Mouse (Mus musculus) urinary bladder, postnatal 14 days (tissue): Measurements from ENCODE around the gene Lrch1.

Experiments
- DNase-seq: peaks from one replicate; pipeline ENCODE4 v3.0.0; 2021; ENCODE audit warnings: low spot score

Gene Lrch1

DNA sequence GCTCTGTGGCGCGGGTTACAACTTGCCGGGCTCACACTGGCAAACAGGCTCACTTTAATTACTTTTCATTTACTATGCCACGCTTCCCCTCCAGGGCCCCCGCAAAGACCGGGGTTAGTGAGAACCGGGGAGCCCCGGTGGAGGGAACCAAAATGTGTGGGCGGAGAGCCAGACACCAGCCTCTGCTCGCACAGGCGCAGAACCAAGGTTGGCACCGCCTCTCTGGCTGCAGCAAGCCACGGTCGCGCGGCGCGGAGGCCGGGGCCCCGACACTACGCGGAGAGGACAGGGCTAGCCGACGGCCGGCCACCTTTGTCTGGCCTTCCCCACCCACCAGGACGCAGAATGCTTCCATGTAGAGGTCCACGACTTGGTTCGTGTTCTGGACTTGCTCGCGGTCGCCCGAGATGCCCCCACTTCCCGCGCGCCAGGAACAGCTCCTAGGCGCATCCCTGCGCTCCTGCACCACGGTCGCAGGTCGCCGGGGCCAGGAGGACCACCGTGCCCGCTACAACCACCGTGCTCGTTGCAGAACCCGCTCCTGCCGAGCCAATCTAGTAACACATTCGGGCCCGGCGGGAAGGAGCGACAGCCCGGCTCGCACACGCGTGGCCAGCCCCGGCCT is 813 bp downstream of the Lrch1 start:
- peak; percentile 87 for DNase-seq

DNA sequence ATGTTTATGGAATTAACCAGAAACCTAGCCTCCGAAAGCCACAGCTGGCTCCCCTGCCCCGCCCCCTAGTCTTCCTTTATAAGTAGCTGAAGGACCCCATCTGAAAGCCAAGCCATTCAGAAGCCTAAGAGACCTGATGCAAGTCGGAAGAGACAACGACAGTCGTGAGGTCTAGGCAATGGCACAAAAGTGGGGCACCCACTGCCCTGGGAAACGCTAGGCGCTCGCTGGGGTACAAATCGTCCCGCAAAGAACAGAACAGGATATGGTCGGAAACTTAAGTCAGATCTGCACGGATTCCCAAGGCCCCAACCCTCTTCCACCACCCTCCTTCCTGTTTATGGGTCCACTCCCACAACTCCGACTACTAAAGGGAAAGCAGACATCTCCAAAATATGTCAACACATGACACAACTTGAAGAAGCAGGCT is 1.3 kb downstream of the Lrch1 start:
- DNase-seq: no peak

DNA sequence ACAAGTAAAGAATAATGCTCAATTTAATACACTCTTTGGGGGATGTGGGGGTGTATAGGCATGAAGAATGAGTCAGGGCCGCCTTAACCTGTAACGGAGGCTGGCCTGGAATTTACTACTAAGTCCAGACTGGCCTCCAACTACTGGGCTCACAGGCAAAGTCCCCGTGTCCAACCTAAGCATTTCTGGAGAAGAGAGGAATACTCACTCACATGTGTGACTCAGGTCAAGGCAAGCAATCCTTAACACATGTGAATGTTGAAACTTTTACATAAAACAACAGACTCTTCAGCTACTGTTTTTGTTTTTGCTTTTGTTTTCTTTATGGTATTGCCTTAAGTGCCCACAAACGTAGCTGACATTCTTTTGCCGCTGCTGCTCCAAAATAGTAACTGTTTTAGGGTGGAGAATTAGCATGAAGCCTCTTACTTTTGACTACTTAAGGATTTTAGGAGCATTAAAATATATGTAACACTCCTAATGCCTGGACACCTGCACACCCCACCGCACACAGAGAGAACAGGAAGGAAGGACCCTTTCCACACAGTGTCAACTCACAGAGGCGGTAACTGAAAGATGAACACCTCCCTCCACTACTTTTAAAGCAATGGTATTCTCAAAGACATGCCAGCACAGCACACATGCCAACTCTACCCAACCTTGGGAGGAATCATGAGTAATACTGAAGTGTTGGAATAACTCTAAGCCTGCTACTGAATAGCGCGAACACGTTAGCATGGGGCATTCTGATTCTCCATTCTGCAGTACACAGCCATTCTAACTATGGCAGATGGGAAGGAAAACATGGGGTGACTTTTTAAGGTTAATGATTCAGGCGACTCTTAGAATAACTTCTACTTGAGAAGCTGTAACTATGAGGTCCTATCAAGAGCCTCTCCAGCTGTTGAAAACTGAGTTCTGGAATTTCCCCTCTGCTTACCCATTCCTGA is 2.1 kb downstream of the Lrch1 start:
- DNase-seq: no peak

DNA sequence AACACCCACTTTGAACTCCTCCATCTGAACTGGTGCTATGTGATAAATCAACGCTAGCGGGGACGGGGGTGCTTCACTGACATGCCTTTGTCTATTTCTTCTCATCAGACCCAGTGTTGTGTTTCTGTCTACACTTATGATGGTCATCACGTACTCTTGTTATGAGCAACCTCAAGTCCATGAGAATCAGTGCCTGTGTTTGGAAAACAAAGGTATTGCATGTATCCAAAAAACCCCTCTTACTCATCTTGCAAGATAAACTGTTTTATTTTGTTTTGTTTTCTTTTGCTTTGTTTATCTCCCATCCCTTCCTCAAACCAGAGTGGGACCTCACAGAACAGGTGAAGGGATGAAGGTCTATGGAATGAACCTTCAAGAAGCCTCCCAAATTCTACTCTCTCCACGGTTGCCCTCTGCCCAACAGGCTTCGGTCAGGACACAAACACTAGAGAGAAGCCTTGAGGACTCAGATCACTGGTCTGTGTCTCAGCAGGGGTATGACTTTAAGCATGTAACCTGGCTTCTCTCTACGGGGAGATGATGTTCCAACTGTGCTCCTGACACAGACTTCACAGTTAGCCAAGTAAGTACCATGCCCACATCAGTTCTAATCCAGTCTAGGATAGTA is 3.4 kb downstream of the Lrch1 start:
- no peak for DNase-seq

DNA sequence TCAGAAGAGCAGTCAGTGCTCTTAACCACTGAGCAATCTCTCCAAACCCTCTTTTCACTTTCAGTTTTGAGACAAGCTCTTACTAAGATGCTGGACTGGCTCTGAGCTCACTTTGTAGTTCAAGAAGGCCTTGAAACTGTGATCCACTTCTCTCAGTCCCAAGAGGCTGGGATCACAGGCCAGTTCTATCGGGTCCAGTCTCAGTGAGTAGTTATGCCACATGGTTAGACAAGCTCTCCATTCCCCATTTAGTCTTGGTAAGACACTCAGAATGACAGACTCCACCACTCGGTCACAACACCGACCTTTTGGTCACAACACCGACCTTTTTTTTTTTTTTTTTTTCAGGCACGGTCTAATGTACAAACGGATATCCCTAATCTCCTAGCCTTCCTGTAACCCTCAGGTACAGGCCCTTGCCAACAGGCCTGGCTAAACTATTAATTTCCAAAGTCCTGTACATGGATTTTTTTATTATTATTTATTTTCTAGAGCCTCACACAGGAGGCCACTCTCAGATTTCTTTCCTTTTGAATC is 4.0 kb downstream of the Lrch1 start:
- DNase-seq: no peak

DNA sequence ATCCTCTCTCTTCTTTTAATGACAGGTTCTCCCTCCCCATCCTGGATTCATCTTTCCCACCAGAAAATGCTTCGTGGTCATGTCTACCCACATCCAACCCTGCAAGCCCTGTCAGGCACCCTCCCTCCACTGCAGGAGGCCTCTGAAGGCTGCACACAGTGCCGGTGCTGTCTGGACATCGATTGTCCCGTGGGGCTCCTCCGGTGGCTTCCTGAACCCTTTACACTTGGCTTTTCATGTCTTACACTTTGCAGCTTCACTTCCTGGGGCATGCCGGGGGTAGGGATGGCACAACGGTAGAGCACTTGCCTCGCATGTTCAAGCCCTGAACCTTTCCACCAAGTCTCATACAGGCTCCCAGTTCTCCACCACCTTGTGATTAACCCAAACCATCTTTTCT is 4.7 kb downstream of the Lrch1 start:
- no peak for DNase-seq

DNA sequence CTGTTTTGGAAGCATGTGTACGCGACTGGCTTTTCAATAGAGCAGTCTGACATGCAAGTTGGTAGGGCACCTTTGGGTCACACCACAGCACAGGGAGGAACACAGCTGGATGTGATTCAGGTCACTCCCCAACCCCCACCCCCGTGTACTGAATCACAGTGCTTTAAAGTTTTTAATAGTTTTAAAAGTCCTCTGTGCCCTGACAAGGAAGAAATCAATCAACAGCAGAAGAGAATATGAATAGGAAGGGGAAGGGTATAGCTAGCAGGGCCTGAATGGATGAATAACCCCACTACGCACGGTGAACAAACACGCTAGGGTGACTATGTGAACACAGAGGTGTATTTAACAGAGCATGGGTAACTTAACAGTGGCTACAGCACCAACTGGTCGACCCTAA is 6.1 kb downstream of the Lrch1 start:
- DNase-seq: no peak

DNA sequence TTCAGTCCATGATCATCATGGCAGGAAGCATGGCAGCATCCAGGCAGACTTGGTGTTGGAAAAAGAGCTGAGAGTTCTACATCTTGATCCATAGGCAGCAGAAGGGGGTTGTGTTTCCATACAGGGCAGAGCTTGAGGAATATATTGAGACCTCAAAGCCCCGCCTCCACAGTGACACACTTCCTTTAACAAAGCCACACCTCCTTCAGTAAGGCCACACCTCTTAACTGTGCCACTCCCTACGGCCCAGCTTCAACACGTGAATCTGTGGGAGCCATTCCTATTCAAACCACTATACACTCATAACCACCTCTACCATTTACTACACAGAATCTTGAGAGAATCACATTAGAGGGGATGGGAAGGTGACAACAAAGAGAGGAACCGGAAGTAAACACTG is 6.9 kb downstream of the Lrch1 start:
- DNase-seq: no peak

DNA sequence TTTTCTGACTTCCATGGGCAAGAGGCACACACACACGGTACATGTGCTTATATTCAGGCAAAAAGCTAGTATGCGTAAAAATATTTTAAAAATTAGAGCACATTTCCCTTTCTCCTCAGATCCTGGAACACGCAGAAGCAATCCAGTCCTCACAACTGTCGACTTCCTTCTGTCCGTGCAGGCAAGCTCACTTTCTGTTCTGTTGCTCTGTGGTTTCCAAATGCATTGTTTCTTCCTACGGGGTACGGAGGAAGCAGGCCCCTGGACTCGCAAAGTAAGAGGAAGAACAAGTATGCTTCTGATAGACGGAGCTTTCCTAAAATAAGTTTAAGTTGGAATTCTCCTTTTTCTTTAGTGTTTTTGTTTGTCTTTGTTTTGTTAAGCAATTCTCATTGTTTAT is 8.3 kb downstream of the Lrch1 start:
- DNase-seq: no peak

DNA sequence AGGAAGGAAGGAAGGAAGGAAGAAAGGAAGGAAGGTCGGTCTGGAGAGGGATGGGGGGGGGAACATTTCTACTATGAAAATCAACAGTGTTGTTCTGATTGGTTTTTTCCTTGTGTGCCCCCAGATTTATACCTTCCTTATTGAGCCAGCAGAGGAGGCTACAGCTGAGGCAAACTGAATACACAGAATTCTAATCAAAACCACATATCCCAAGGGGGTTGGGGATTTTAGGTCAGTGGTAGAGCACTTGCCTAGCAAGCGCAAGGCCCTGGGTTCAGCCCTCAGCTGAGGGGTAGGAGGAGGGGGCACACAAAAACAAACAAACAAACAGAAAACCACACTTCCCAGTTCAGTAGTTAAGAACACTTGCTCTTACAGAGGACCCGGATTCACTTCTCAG is 8.8 kb downstream of the Lrch1 start:
- DNase-seq: no peak

DNA sequence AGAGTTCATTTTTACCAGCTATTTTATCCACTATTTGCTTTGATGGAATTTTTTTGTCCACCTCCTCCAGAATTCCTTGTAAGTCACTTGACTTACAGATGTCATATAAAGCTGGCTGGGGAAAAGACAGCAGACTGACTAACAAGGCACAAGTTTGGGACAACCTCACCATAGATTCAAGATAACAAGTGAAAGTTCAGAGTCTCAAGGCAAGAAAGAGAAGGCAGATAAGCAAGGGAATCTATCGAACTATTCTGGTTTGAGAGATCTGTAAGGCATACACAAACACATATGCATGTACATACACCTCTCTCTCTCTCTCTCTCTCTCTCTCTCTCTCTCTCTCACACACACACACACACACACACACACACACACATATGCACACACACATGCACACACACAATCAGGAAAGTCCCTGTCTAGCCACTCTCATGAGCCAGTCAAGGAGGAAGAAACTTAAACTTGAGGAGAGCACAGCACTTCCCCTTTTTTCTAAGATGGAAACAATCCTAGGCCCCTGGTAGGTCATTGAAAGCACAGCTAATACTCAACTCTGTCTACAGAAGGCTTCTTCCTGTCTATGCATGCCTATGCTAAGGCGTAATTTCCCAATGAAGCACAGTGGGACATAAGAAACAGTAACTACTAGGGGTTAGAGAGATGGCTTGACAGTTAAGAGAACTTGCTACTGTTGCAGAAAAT is 11.0 kb downstream of the Lrch1 start:
- no peak for DNase-seq

DNA sequence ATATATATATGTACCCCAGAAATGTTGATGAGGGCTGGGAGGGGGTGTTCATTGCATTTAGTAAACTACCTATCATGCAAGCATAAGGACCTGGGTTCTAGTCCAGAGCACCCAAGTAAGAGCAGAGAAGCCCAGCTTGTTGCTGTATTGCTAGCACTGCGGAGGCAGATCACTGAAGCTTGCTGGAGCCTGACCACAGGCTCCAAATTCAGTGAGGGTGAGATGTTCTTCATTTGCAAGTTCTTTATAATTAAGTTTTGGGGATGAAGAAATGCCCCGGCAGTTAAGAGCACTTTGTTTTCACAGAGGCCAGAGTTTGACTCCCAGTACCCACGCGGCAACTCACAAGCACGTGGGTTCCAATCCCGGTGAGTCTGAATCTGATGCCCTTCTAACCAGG is 12.6 kb downstream of the Lrch1 start:
- no peak for DNase-seq

DNA sequence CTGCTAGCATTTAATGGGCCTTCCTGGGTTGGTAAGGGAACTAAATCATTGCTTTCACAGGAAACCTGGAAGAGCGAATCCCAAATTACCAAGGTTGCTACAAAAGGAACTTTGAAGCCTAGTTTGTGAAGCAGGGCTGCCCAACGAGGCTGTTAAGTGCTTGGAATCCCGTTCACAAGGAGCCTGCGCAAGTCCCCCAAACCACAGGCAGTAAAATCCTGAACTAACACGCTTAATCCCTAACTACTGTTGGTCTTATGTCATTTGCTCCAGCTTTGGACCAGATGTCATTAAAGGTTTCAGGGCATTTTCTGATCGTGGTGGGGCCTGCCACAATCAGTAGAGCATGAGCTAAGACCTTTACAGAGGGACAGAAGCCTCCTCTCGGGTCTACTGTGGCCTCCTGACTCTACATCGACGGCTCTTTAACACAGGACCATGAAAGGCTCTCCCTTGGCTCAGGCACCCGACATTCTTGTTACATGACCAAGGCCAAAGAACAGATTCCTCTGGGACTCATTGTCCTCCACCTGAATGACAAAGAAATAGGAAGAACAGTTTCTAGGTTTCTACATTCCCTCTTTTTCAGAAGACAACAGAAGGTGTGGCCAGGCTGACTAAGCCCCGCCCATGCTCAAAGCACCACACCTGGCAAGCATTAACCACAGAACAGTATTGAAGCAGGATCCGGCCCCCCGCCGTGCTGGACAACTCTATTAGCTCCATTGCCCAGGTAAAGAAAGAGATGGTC is 13.5 kb downstream of the Lrch1 start:
- no peak for DNase-seq

DNA sequence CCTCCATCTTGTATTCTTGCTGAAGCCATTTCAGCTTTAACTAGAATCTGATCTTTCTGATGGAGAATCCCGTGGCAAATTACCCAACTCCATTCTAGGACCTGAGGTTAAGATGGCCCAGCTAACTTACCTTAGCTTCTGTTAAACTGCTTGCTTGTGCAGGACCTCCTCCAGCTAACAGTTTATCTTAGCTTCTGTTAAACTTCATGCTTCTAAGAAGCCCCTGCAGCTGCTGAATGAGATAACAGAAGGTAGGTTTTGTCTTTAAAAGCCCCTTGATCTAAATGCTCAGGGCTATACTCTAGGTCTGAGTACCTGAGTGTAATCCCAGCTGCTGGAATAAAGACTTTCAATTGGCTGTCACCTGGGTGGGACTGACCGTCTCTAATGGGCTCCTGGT is 17.9 kb downstream of the Lrch1 start:
- DNase-seq: no peak

DNA sequence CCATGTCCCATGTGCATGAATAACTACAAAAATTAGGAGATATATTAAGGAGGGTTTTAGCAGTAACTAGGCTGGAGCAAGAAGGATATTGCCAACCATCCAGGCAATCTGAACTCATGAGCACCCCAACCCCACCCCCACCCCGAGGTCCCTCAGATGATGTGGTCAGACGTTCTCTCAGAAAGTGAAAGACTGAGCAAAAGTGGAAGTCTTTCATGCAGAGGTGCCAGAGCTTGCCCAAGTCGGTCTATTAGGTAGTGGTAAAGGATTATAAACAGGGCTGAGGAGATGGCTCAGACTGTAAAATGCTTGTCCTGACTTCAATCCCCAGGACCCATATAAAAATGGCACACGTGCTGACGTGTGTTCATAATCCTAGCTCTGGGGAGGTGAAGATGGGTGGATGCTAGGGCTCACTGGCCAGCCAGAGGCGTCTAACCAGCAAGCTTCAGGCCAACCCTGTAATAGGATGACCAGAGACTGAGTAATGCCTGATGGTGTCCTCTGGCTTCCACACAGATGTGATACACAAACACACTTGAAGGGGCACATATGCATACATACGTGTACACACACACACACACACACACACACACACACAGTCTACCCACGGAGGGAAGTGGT is 18.8 kb downstream of the Lrch1 start:
- DNase-seq: no peak

DNA sequence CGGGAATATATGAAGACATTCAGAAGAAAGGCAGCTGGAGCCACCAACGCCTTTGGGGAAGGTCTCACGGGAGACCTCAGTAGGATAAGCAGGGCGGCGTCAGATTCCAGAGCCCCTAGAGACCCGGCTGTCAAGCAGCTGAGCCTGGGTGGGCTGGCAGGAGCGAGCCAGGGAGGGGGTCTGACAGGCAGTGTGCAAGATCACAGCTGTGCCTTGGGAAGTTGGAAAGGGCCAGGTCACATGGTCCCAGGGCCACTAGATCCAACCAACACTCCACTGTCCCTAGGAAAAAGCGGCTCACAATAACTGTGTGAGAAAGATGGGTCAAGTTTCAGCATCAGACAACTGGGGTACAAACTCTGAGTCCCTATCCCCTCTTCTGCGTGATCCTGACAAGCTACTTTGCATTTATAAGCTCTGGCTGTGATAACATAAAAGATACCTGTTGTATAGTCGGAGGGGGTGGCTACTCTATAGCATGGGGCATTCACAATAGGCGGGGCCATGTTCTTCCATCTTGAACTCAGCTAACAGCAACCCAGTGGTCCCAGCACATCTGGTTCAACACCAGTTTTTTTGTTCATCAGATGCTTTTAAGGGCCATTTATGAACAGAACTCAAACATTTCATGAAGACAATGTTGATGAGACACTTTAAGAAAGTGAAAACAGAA is 20.6 kb downstream of the Lrch1 start:
- no peak for DNase-seq

DNA sequence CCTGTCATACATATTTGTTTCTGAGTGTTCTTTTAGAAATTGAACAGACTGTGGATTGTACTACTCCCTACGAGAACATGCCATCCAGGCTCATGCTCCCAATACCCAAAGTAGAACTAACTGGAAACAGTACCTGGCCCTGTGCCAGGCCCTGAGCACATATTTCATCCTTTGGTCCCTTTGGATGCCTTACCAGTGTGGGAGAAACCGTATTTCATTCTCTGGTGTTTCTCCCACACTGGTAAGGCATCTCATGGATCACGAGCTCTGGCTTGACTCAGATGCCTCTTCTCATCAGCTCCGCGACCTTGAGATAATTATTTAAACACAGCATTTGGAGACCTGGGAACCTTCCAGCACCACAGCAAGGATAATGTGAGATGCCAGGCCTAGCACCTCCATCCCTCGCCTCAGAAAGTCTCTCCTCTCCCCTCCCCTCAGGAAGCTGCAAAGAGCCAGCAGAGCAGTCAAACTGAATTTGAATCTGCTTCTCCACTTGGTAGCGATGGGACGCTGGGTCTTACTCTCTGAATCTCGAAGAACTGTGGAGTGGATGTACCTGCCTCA is 21.6 kb downstream of the Lrch1 start:
- DNase-seq: no peak

DNA sequence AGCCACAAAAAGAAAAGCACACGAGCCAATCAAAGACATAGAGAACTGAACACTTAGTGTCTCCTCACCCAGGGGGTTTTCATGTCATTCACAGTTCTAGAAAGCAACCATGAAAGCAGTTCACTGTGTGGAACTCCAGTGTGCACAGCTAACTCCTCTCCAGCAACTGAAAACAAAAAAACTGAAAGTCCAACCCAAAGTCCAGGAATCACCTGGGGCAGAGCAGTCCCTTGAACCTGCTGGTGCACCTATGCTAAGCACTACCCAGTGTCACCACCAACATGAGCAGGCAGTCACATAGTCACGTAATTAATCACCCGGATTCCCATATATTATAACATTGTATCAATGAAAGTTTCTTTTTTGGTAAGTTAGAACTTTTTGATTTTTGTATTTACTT is 23.2 kb downstream of the Lrch1 start:
- DNase-seq: no peak

DNA sequence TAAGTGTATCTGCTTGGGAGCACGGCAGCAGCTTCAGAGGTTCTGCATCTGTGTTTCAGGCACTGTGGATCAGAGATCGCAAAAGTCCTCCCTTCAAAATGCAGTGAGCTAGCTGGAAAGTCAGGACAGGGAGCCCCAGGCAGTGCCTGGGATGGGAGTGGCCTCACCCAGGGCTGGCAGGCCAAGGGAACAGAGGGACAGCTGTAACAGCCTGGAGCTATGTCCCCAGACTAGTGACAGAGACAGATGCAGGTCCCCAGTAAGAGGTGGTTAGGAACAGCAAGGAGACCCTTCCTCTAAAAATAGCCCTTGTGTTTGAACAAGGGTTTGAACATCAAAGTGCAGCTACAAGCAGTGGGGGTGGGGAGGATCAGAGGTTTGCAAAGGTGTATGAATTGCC is 23.6 kb downstream of the Lrch1 start:
- DNase-seq: no peak
